Mouse (Mus musculus) neural tube, embryonic 11.5 days (tissue): Measurements from ENCODE around the gene Rnf25. TPM values are rescaled to one million over a fixed set of nuclear protein-coding genes. Genes with fewer than 3 reads are reported as not detected.

Source experiments
- ATAC-seq: fragments of 200-750 bp; cut with Nextera tagmentation; 2 replicates; pipeline ENCODE4 v1.8.0; 2017; ENCODE audit warnings: moderate number of reproducible peaks, mild to moderate bottlenecking, moderate TSS enrichment, moderate library complexity; ENCODE audit not compliant: insufficient read depth, low FRiP score, low TSS enrichment
- DNase-seq: peaks from one replicate; pipeline ENCODE4 v3.0.0-alpha.2; 2015; ENCODE audit warnings: low spot score
- H3K27ac ChIP-seq: fragments of 300-500 bp; sonication (generic); 2 replicates; pipeline ENCODE4 v1.5.1; 2014; ENCODE audit warnings: low read depth, mild to moderate bottlenecking, low read length
- H3K27me3 ChIP-seq: fragments of 300-500 bp; sonication (generic); 2 replicates; pipeline ENCODE4 v1.6.1; 2014; ENCODE audit warnings: mild to moderate bottlenecking, low read length, mixed read lengths; ENCODE audit not compliant: control insufficient read depth, insufficient read depth
- H3K36me3 ChIP-seq: fragments of 300-500 bp; sonication (generic); 2 replicates; pipeline ENCODE4 v1.6.1; 2014; ENCODE audit warnings: mild to moderate bottlenecking, low read length, moderate library complexity, mixed read lengths; ENCODE audit not compliant: control insufficient read depth, insufficient read depth
- H3K4me1 ChIP-seq: fragments of 300-500 bp; sonication (generic); 2 replicates; pipeline ENCODE4 v1.6.1; 2014; ENCODE audit warnings: low read length, mixed read lengths; ENCODE audit not compliant: control insufficient read depth, insufficient read depth
- H3K4me2 ChIP-seq: fragments of 300-500 bp; sonication (generic); 2 replicates; pipeline ENCODE4 v1.6.1; 2014; ENCODE audit warnings: low read depth, mild to moderate bottlenecking, moderate library complexity
- H3K4me3 ChIP-seq: fragments of 300-500 bp; sonication (generic); 2 replicates; pipeline ENCODE4 v1.5.1; 2014; ENCODE audit warnings: low read depth, low read length
- H3K9ac ChIP-seq: fragments of 300-500 bp; sonication (generic); 2 replicates; pipeline ENCODE4 v1.6.1; 2014; ENCODE audit warnings: mild to moderate bottlenecking, low read length
- H3K9me3 ChIP-seq: fragments of 300-500 bp; sonication (generic); 2 replicates; pipeline ENCODE4 v1.6.1; 2016; ENCODE audit warnings: low read length; ENCODE audit not compliant: control insufficient read depth
- WGBS: fragments of 180-500 bp; shearing (Covaris S2); extraction: QIAGEN DNeasy Blood & Tissue Kit; methylation state at CpG from one replicate; pipeline ENCODE4 v1.1.7; 2014; 5-methylcytosine and 5-hydroxymethylcytosine counted together
- microRNA-seq: library from miRNA; unstranded; fragments of <30 nt; microRNA quantifications from one replicate; pipeline ENCODE4, GENCODE M21; 2016
- polyA plus RNA-seq: library from polyadenylated mRNA; unstranded; fragments of >200 nt; fragmentation: Nextera tagmentation; extraction: Ambion mirVana; gene quantifications from 2 replicates; pipeline ENCODE4 v1.2.1, GENCODE M21; 2014

Rnf25 gene
- polyA plus RNA-seq, 1 experiment from 2014 or later: 9.0 TPM

DNA sequence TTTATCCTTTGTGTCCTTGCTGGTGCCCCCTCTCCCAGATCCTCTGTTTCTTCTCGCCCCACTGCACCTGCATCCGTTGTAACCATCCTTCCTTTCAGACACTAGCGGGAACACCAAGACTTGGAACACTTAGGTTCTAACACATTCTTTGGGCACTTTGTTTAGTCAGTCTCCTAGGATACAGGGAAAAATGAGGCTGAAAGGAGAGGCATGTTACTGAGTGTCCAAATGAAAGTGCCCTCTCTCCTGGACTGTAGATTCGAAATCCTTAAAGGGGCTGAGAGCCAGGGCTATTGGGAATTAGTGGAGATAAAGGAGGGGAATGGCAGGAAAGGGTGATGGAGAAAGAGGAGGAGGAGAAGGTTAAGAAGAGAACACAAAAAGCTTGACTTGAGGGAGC is 57.0 kb downstream of the Rnf25 start, which contains the start of gene Usp37:
Usp37 (minus strand) TSS at position 101 of the 400 bp plus-strand sequence.
- H3K4me3 ChIP-seq: no peak within 1 kb of the TSS
- peaks cover 6% of the 10 kb centered on the region; the same call in 1 of the 2 replicates for H3K4me1 ChIP-seq
- ATAC-seq (no peak), DNase-seq (no peak)
- no peaks in the 10 kb centered on the region for H3K36me3 ChIP-seq
- 41% methylated on average over 4 of the region's 4 CpGs for WGBS
- H3K4me2 ChIP-seq: no peak within 1 kb of the TSS
- no peak within 1 kb of the TSS for H3K27ac ChIP-seq
- no peaks in the 10 kb centered on the region for H3K27me3 ChIP-seq
- no peak within 1 kb of the TSS for H3K9ac ChIP-seq
- H3K9me3 ChIP-seq: no peaks in the 10 kb centered on the region

Small RNA genes within 50 kb of the gene (microRNA-seq; reads per million reads assigned to microRNA genes)
- gene Gm25035: not detected

Other genes starting within 250 kb of the Rnf25 start
- gene Catip, start 239.3 kb downstream of the Rnf25 start, polyA plus RNA-seq: 0.20 and 0.26 TPM in 2 replicates
- gene Slc11a1, start 226.2 kb downstream of the Rnf25 start, polyA plus RNA-seq: 1.9 and 2.3 TPM in 2 replicates
- gene Ctdsp1, start 209.9 kb downstream of the Rnf25 start, polyA plus RNA-seq: 41.5 and 43.5 TPM in 2 replicates
- gene Vil1, start 192.0 kb downstream of the Rnf25 start, polyA plus RNA-seq: 0.09 and 0.15 TPM in 2 replicates
- 90.2 and 90.5 TPM in 2 replicates for gene Cnot9, start 95.3 kb downstream of the Rnf25 start, polyA plus RNA-seq
- 0.72 and 1.3 TPM in 2 replicates for gene Plcd4, start 58.5 kb downstream of the Rnf25 start, polyA plus RNA-seq
- 40.4 and 42.6 TPM in 2 replicates for gene Usp37, start 57.1 kb downstream of the Rnf25 start, polyA plus RNA-seq
- 9.7 and 10.2 TPM in 2 replicates for gene Zfp142, start 13.2 kb downstream of the Rnf25 start, polyA plus RNA-seq
- 20.3 and 21.2 TPM in 2 replicates for gene Bcs1l, start 13.1 kb downstream of the Rnf25 start, polyA plus RNA-seq
- 17.2 and 23.3 TPM in 2 replicates for gene Stk36, start within 50 bp of the Rnf25 start, polyA plus RNA-seq
- 42.5 and 50.2 TPM in 2 replicates for gene Ttll4, start 60.3 kb upstream of the Rnf25 start, polyA plus RNA-seq
- gene Cyp27a1, start 112.2 kb upstream of the Rnf25 start, polyA plus RNA-seq: 4.6 and 6.2 TPM in 2 replicates
- 0.16 TPM in 1 of 2 replicates, not detected in the other for gene Prkag3, start 147.8 kb upstream of the Rnf25 start, polyA plus RNA-seq
- 14.5 and 14.6 TPM in 2 replicates for gene Wnt6, start 170.5 kb upstream of the Rnf25 start, polyA plus RNA-seq
- gene Wnt10a, start 190.1 kb upstream of the Rnf25 start, polyA plus RNA-seq: 1.7 and 2.4 TPM in 2 replicates